Mouse (Mus musculus): ENCODE measurements around the gene 2200002D01Rik. TPM values are rescaled to one million over a fixed set of nuclear protein-coding genes. Genes with fewer than 3 reads are reported as not detected.

The 2200002D01Rik gene
- polyA plus RNA-seq (2014; fragmentation: Nextera tagmentation; extraction: Ambion mirVana), result 1.5 and 2.6 TPM in 2 replicates

DNA sequence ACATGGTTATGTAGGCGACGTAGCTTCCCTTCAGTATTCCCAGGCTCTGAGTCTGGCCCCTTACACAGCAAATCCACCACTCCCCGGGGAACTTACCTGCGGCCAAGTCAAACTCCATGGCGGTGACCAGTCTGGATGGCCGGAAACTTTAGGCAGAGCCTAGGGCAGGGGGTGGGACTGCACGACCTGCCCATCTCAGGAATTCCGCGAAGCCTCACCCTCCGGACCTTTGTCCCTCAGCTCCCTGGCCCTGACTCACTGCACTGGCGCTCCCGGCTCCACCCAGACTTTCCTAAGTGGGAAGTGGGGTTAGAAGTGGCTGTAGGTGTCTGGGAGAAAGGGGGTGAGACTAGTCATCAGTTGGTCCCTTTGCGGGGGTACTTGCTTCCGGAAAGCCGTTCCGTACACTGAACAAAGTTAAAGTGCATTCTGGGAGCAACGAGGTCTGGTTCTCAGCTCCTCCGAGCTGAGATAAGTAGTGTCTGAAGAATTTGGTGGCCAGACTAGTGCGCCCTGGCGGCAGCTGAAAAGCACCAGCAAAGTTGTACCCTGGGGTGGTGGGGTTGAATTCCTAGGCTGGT is at the start of gene 2200002D01Rik:
2200002D01Rik (minus strand) TSS at position 206 of the 581 bp plus-strand sequence.
- Histone ChIP-seq H3K27ac (replicated peaks; ENCODE audit: low read depth, low read length) (no peak within 1 kb of the TSS), H3K4me2 (ENCODE audit: low read depth, low read length) (peak within 1 kb of the TSS; percentile 45), H3K27me3 (ENCODE audit: control insufficient read depth, insufficient read depth, low read length) (no peaks in the 10 kb centered on the region), H3K36me3 (replicated peaks; ENCODE audit: control insufficient read depth, insufficient read depth, low read depth, low read length) (no peaks in the 10 kb centered on the region; the same call in 1 of the 2 replicates), H3K4me3 (ENCODE audit: low read depth, low read length) (peak within 1 kb of the TSS; percentile 3; the same call in 1 of the 2 replicates), H3K9me3 (replicated peaks; ENCODE audit: control insufficient read depth, low read length) (no peaks in the 10 kb centered on the region), H3K9ac (replicated peaks; ENCODE audit: low read length) (peak within 1 kb of the TSS; percentile 43), H3K4me1 (ENCODE audit: control insufficient read depth, insufficient read depth, low read length) (no peaks in the 10 kb centered on the region)
- 4% methylated on average over 20 of the region's 20 CpGs for WGBS
- peak; percentile 55 for DNase-seq (ENCODE audit: low spot score)
- ATAC-seq (replicated peaks; ENCODE audit: insufficient number of reproducible peaks, low FRiP score, low TSS enrichment, low read depth), result peak; percentile 16; the same call in 1 of the 2 replicates

DNA sequence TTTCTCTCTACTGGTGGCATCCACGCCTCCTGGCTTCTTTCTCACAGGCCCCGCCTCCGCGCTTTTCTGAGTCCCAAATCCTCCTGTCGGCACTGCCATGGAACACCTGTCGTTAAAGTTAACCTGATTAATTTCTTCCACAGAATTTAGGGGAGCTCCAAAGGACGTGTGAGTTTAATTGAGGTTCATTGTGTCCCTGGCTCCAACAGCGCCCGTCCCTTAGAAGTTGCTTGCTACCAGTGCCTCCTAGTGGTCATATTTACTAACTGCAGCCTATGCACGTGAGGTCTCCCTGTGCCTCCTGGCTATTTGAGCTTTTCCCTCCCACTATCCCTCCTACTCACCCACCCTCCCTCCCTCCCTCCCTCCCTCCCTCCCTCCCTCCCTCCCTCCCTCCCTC is 48.7 kb upstream of the 2200002D01Rik start:
- no peak for ATAC-seq (replicated peaks; ENCODE audit: insufficient number of reproducible peaks, low FRiP score, low TSS enrichment, low read depth)
- peak; percentile 86 for DNase-seq (ENCODE audit: low spot score)
- peaks cover 4% of the 10 kb centered on the region for H3K4me1 ChIP-seq (ENCODE audit: control insufficient read depth, insufficient read depth, low read length)
- 13% methylated on average over 10 of the region's 10 CpGs for WGBS
- no peak overlapping the region for H3K9ac ChIP-seq (replicated peaks; ENCODE audit: low read length)
- H3K4me3 ChIP-seq (ENCODE audit: low read depth, low read length), result no peak overlapping the region
- H3K27me3 ChIP-seq (ENCODE audit: control insufficient read depth, insufficient read depth, low read length), result no peaks in the 10 kb centered on the region
- H3K9me3 ChIP-seq (replicated peaks; ENCODE audit: control insufficient read depth, low read length), result no peaks in the 10 kb centered on the region
- H3K4me2 ChIP-seq (ENCODE audit: low read depth, low read length), result no peak overlapping the region
- no peaks in the 10 kb centered on the region for H3K36me3 ChIP-seq (replicated peaks; ENCODE audit: control insufficient read depth, insufficient read depth, low read depth, low read length)
- H3K27ac ChIP-seq (replicated peaks; ENCODE audit: low read depth, low read length), result no peak overlapping the region

DNA sequence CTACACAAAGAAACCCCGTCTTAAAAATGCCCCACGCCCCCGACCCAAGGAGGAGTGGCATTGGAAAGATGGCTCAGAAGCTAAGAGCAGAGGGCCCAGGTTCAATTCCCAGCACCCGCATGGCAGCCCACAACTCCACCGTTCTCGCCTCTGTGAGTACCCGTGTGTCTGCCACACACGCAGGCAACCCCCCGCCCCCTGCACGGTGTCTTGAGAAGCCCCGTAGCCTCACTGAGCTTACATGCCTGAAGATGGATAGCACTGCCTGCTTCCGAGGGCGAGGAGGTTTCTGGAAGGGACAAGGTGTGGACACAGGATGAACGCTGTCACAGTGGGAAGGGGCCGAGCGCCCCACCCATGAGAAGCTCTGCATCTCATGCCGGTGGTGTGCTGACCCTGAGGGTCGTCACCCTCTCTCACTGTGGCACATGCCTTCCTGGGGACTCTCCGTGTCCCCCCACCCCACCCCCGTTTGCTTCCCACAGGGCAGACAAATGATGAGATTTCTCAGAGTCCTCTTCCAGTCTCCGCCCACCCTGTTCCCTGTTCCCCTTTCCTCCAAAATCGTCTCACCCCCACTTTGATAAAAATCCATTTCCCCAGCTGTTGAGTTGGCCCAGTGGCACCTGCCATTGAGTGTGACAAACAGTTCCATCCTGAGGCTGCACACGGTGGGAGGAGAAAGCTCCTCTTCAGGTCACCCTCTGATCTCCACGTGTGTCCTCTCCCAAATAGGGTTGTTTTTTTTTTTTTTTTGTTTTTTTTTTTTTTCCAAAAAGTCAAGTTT is 47.8 kb upstream of the 2200002D01Rik start:
- Histone ChIP-seq H3K36me3 (replicated peaks; ENCODE audit: control insufficient read depth, insufficient read depth, low read depth, low read length) (no peaks in the 10 kb centered on the region), H3K9ac (replicated peaks; ENCODE audit: low read length) (no peak overlapping the region), H3K9me3 (replicated peaks; ENCODE audit: control insufficient read depth, low read length) (no peaks in the 10 kb centered on the region), H3K27me3 (ENCODE audit: control insufficient read depth, insufficient read depth, low read length) (no peaks in the 10 kb centered on the region), H3K27ac (replicated peaks; ENCODE audit: low read depth, low read length) (no peak overlapping the region), H3K4me2 (ENCODE audit: low read depth, low read length) (no peak overlapping the region), H3K4me3 (ENCODE audit: low read depth, low read length) (no peak overlapping the region), H3K4me1 (ENCODE audit: control insufficient read depth, insufficient read depth, low read length) (peaks cover 4% of the 10 kb centered on the region)
- ATAC-seq (replicated peaks; ENCODE audit: insufficient number of reproducible peaks, low FRiP score, low TSS enrichment, low read depth), result no peak
- DNase-seq (ENCODE audit: low spot score), result no peak
- WGBS, result 84% methylated on average over 24 of the region's 24 CpGs

DNA sequence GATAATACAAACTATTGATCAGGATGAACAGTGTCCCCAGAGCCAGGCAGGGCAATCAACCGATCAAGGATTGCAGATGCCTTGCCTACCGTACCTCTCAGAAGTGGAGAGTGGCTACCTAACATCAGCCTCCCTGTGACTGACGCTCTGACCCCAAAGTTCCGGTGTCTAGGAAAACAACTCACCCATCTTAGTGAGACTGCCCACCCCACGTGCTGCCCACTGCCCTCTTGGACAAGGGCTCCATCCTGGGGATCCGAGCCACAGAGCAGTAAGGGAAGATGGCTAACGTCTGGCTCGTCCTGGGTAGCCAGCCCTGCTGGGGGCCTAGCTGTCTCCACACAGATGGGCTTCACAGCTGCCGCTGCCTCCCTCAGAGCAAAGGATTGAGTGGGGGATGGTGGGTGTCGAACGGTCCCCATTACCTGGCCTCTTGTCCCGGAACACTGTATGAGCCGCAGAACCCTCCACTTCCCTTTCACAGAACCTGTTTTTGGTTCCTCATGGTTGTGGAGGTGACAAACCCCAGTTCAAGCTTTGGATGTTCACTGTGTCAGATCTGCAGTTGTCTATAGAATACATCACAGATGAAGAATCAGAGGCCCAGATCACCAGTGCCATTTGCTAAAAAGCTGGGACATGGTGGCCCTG is 46.0 kb upstream of the 2200002D01Rik start:
- Histone ChIP-seq H3K27ac (replicated peaks; ENCODE audit: low read depth, low read length) (no peak overlapping the region), H3K36me3 (replicated peaks; ENCODE audit: control insufficient read depth, insufficient read depth, low read depth, low read length) (no peaks in the 10 kb centered on the region), H3K4me2 (ENCODE audit: low read depth, low read length) (no peak overlapping the region), H3K4me3 (ENCODE audit: low read depth, low read length) (no peak overlapping the region), H3K9ac (replicated peaks; ENCODE audit: low read length) (no peak overlapping the region), H3K9me3 (replicated peaks; ENCODE audit: control insufficient read depth, low read length) (no peaks in the 10 kb centered on the region), H3K27me3 (ENCODE audit: control insufficient read depth, insufficient read depth, low read length) (no peaks in the 10 kb centered on the region), H3K4me1 (ENCODE audit: control insufficient read depth, insufficient read depth, low read length) (peaks cover 9% of the 10 kb centered on the region)
- 65% methylated on average over 13 of the region's 13 CpGs for WGBS
- DNase-seq (ENCODE audit: low spot score), result no peak
- no peak for ATAC-seq (replicated peaks; ENCODE audit: insufficient number of reproducible peaks, low FRiP score, low TSS enrichment, low read depth)

DNA sequence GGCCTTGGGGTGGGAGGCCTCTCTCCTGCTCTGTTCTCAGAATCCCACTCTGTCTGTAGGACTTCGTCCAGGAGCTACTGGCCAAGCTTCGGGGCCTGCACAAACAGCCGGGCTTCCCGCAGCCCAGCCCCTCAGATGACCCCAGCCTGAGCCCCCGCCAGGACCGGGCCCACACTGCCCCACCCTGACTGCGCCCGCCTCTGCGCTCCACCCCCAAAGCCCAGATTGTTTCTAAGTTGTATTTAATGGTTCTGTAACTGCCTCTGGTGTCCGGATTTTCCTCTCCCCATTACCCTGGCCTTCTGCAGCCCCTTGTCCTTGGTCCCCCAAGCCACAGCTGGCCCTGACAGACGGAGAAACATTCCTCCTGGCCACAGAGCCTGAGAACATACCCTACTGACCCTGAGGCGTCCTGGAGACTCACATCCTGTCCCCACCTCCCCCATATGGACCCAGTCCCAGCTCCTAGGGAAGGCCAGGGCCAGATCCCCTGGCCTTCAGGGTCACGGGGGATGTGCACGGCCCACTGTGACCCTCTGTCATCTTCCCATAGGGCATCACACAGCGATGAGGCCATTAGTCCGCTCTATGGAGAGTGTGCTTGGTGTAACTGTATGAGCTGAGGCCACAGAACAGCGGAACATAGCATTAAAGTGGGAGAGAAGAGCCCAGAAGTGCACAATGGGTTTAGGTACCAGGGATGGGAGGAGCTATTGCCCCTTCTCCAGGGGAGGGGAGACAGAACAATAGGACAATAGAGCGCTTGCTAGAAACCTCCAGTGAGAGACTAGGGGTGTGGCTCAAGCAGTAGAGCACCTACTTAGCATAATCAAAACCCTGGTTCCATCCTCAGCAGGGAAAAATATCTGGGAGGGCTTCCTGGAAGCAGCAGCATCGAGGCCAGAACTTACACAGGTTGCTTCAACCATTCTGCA is 45.1 kb upstream of the 2200002D01Rik start:
- Histone ChIP-seq H3K4me1 (ENCODE audit: control insufficient read depth, insufficient read depth, low read length) (peaks cover 13% of the 10 kb centered on the region), H3K36me3 (replicated peaks; ENCODE audit: control insufficient read depth, insufficient read depth, low read depth, low read length) (no peaks in the 10 kb centered on the region), H3K27ac (replicated peaks; ENCODE audit: low read depth, low read length) (peak overlapping the region; percentile 49; the same call in 1 of the 2 replicates), H3K4me3 (ENCODE audit: low read depth, low read length) (no peak overlapping the region), H3K27me3 (ENCODE audit: control insufficient read depth, insufficient read depth, low read length) (no peaks in the 10 kb centered on the region), H3K9me3 (replicated peaks; ENCODE audit: control insufficient read depth, low read length) (no peaks in the 10 kb centered on the region), H3K4me2 (ENCODE audit: low read depth, low read length) (no peak overlapping the region), H3K9ac (replicated peaks; ENCODE audit: low read length) (0 out of 2 replicates have a peak overlapping the region, but pooled peaks have one; percentile 32)
- WGBS, result 24% methylated on average over 19 of the region's 19 CpGs
- ATAC-seq (replicated peaks; ENCODE audit: insufficient number of reproducible peaks, low FRiP score, low TSS enrichment, low read depth), result no peak
- DNase-seq (ENCODE audit: low spot score), result no peak

GRCm38 (mm10) chr7:29292458-29293098 is 44.3 kb upstream of the 2200002D01Rik start:
- Histone ChIP-seq H3K4me2 (ENCODE audit: low read depth, low read length) (no peak overlapping the region), H3K27ac (replicated peaks; ENCODE audit: low read depth, low read length) (peak overlapping the region; percentile 22; the same call in 1 of the 2 replicates), H3K4me1 (ENCODE audit: control insufficient read depth, insufficient read depth, low read length) (peaks cover 13% of the 10 kb centered on the region), H3K27me3 (ENCODE audit: control insufficient read depth, insufficient read depth, low read length) (no peaks in the 10 kb centered on the region), H3K9ac (replicated peaks; ENCODE audit: low read length) (peak overlapping the region; percentile 28; the same call in 1 of the 2 replicates), H3K9me3 (replicated peaks; ENCODE audit: control insufficient read depth, low read length) (no peaks in the 10 kb centered on the region), H3K36me3 (replicated peaks; ENCODE audit: control insufficient read depth, insufficient read depth, low read depth, low read length) (no peaks in the 10 kb centered on the region), H3K4me3 (ENCODE audit: low read depth, low read length) (no peak overlapping the region)
- ATAC-seq (replicated peaks; ENCODE audit: insufficient number of reproducible peaks, low FRiP score, low TSS enrichment, low read depth) (no peak; the same call in 1 of the 2 replicates), DNase-seq (ENCODE audit: low spot score) (no peak)
- 29% methylated on average over 8 of the region's 8 CpGs for WGBS

All from embryonic facial prominence, embryonic 11.5 days (tissue).